Mouse (Mus musculus): ENCODE measurements at regions not wholly inside any gene's neighbourhood (a gene's known extent, or its start where the extent isn't known, plus 50 kb on each side); places are given as distances from the start of the nearest gene placed in this dataset.

DNA sequence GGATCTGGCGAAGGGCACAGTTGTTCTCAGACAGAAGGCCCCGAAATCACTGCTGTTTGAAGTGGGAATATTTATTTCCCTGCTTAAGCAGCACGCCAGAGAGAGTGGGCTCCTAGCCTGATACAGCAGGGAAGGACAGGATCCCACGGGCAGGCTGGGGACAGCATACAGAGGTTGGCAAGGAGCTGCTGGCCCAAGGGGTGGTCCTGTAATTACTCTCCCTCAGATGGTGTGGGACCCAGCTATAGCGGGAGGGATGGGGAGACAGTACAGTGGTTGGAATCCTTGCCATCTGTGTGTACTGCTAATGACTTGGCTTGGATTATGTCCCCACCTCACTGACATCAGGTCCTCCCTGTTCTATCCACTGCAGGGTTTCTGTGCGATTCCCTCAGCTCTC, 235.4 kb upstream of the 4931429L15Rik start:
- Histone ChIP-seq H3K27me3 (no peaks in the 10 kb centered on the region), H3K4me3 (no peak overlapping the region), H3K9me3 (no peaks in the 10 kb centered on the region), H3K36me3 (no peaks in the 10 kb centered on the region), H3K27ac (no peak overlapping the region), H3K4me2 (replicated peaks) (no peak overlapping the region), H3K4me1 (no peaks in the 10 kb centered on the region), H3K9ac (no peak overlapping the region)
- no peak for ATAC-seq (ENCODE audit: insufficient number of reproducible peaks, insufficient read depth, low FRiP score, low TSS enrichment)
- WGBS: 55% methylated on average over 6 of the region's 6 CpGs

DNA sequence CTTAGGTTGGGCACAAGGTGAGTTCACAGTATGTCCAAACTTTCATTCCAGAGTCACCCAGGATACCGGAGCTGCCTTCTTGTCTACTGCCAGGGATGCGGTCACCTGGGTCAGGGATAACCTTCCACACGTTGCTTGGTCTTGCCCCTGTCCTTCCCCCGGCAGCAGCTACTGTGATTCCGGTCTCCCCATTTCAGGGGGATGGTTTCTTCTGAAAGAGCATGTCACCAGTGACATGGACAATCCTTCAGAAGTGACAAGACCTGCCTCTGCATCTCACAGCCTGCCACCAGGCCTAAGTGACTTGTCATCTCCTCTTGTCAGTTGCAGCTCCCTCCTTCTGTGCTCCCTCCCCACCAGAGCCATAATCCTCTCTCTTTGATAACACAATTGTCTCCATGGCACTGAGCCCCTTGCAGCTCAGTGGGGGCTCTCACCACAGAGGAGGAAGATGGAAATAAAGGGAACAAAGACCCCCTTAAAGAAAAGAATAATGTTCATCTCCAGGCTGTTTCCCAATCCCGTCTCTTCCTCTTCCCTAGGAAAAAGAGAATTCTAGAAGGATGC, 234.9 kb upstream of the 4931429L15Rik start:
- Histone ChIP-seq H3K36me3 (no peaks in the 10 kb centered on the region), H3K9me3 (no peaks in the 10 kb centered on the region), H3K4me1 (no peaks in the 10 kb centered on the region), H3K4me2 (replicated peaks) (no peak overlapping the region), H3K27ac (no peak overlapping the region), H3K4me3 (no peak overlapping the region), H3K9ac (no peak overlapping the region), H3K27me3 (no peaks in the 10 kb centered on the region)
- no peak for ATAC-seq (ENCODE audit: insufficient number of reproducible peaks, insufficient read depth, low FRiP score, low TSS enrichment)
- 68% methylated on average over 6 of the region's 6 CpGs for WGBS

DNA sequence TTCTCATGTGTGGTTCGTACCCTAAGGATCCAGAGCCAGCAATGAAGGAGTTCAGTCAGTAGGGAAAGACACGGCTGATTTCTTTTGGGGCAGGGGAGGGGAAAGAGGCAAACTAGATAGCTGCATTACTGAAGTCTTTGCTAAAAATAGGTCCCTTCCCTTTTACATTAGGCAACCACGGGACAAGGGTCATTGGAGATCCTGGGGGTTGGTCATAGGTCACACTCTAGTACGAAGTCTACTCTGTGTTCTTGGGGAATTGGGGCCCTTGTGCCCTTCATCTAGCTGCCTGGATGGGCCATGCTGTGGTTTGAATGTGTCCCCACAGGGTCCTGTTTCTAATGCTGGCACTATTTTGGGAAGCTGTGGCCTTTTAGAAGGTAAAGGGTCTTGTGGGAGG, 229.6 kb upstream of the 4931429L15Rik start:
- no peak overlapping the region for H3K27ac ChIP-seq
- no peaks in the 10 kb centered on the region for H3K9me3 ChIP-seq
- no peaks in the 10 kb centered on the region for H3K27me3 ChIP-seq
- H3K4me1 ChIP-seq: no peaks in the 10 kb centered on the region
- 42% methylated on average over 4 of the region's 4 CpGs for WGBS
- no peak overlapping the region for H3K9ac ChIP-seq
- H3K36me3 ChIP-seq: no peaks in the 10 kb centered on the region
- H3K4me3 ChIP-seq: no peak overlapping the region
- no peak for ATAC-seq (ENCODE audit: insufficient number of reproducible peaks, insufficient read depth, low FRiP score, low TSS enrichment)
- H3K4me2 ChIP-seq (replicated peaks): no peak overlapping the region

DNA sequence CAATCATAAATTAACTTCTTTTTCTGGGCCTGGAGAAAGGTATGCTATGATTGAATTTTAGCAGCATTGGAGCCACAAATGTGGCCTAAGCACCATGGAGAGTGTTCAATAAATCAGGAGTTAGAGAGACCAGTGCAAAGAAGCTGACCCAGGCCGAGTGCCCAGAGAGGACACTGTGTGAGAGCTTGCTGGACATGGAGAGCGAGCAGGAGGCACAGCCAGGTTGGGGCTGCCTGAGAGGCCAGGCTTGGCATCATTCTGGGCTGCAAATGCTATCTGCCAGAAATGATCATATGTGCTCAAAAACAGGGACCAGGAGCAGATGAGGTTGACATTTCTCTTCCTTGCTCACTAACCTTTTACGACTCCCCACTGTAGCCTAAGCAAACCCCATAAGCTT, 224.5 kb upstream of the 4931429L15Rik start:
- no peak overlapping the region for H3K4me3 ChIP-seq
- H3K4me1 ChIP-seq: no peaks in the 10 kb centered on the region
- 79% methylated on average over 3 of the region's 3 CpGs for WGBS
- H3K9ac ChIP-seq: no peak overlapping the region
- no peak for ATAC-seq (ENCODE audit: insufficient number of reproducible peaks, insufficient read depth, low FRiP score, low TSS enrichment)
- no peaks in the 10 kb centered on the region for H3K9me3 ChIP-seq
- H3K27ac ChIP-seq: no peak overlapping the region
- no peaks in the 10 kb centered on the region for H3K27me3 ChIP-seq
- no peaks in the 10 kb centered on the region for H3K36me3 ChIP-seq
- no peak overlapping the region for H3K4me2 ChIP-seq (replicated peaks)

DNA sequence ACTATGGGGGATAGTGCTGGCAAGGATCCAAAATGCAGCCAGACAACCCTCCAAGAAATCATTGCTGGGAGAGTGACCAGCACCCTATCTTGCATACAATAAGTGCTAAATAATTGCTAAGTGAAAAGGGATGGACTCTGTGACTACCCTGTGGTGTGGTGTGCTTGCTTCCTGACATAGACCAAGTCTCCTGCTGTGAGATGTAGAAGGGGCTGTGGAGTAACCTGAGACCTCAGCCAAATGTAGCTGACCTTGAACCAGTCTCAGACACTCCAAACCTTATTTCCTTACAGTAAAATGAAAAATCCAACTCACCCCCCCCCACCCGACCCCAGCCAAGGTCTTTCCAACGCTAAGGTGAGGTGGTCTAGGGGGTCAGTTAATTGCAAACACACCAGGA, 221.2 kb upstream of the 4931429L15Rik start:
- H3K27ac ChIP-seq: no peak overlapping the region
- WGBS: 38% methylated on average over 2 of the region's 2 CpGs

DNA sequence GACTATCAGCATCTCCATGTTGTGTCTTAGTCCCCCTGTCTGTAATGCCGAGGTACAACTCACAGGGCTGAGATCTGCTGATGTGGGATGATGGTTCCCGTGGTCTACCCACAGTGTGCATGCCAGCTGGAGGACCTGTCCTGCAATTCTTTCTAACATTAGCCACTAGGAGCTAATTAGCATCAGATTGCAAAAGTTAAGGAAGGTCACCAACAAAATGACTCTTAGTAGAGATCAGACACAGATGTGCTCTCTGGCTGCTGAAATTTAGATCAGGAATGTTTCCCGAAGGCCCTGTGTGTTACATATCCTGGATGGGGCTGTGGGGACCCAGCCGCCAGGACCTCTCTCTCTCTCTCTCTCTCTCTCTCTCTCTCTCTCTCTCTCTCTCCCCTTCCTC, 218.8 kb upstream of the 4931429L15Rik start:
- no peak overlapping the region for H3K27ac ChIP-seq
- H3K36me3 ChIP-seq: no peaks in the 10 kb centered on the region
- 19% methylated on average over 3 of the region's 4 CpGs for WGBS
- no peak overlapping the region for H3K9ac ChIP-seq
- no peaks in the 10 kb centered on the region for H3K27me3 ChIP-seq
- H3K9me3 ChIP-seq: 0 out of 2 replicates have a peak, but pooled peaks cover 3% of the 10 kb centered on the region
- no peak overlapping the region for H3K4me2 ChIP-seq (replicated peaks)
- peaks cover 2% of the 10 kb centered on the region; the same call in 1 of the 2 replicates for H3K4me1 ChIP-seq
- H3K4me3 ChIP-seq: no peak overlapping the region
- no peak for ATAC-seq (ENCODE audit: insufficient number of reproducible peaks, insufficient read depth, low FRiP score, low TSS enrichment)

More for the DNA sequence above, 221.2 kb upstream of the 4931429L15Rik start:
- H3K9ac ChIP-seq: no peak overlapping the region
- H3K4me2 ChIP-seq (replicated peaks): no peak overlapping the region
- H3K4me3 ChIP-seq: no peak overlapping the region
- H3K4me1 ChIP-seq: peaks cover 2% of the 10 kb centered on the region; the same call in 1 of the 2 replicates
- H3K9me3 ChIP-seq: no peaks in the 10 kb centered on the region
- ATAC-seq (ENCODE audit: insufficient number of reproducible peaks, insufficient read depth, low FRiP score, low TSS enrichment): no peak
- H3K27me3 ChIP-seq: no peaks in the 10 kb centered on the region
- no peaks in the 10 kb centered on the region for H3K36me3 ChIP-seq

DNA sequence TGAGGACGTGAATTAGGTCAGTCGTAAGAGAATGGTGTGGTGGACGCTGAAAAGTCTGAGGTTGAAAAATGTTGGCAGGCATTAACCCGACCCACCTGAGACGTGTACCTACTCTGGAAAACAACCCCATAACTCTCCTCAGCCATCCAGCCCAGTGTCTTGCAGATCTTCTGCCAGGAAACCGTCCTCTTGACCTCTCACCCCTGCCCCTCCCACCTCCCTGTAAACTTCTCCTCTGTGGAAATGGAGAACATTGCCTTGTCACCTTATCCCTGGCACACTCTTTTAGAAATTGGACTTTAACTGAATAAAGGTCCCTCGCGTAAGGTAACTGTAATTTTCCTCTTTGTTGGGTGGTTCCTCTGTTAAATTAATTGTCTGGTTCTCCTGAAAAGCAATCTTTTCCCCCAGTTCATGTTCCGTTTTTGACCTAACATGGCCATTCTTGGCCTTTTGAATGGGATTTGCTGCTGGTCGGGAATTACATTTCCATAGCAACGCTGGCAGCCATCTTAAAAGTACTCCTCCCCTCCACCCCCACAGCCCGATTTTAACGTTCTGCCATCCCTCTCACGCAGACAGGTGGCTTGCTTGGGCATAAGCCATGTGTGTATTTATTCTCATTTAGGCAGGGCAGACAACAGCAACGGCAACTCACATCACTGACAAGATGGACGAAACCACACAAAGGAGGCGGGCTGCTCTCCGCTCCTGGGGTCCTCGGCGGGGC, 196.8 kb upstream of the 4931429L15Rik start:
- no peak overlapping the region for H3K27ac ChIP-seq
- no peaks in the 10 kb centered on the region for H3K9me3 ChIP-seq
- H3K4me2 ChIP-seq (replicated peaks): no peak overlapping the region
- no peaks in the 10 kb centered on the region for H3K36me3 ChIP-seq
- H3K4me1 ChIP-seq: no peaks in the 10 kb centered on the region
- no peak overlapping the region for H3K9ac ChIP-seq
- H3K27me3 ChIP-seq: no peaks in the 10 kb centered on the region
- no peak overlapping the region for H3K4me3 ChIP-seq
- 82% methylated on average over 20 of the region's 20 CpGs for WGBS
- ATAC-seq (ENCODE audit: insufficient number of reproducible peaks, insufficient read depth, low FRiP score, low TSS enrichment): no peak

DNA sequence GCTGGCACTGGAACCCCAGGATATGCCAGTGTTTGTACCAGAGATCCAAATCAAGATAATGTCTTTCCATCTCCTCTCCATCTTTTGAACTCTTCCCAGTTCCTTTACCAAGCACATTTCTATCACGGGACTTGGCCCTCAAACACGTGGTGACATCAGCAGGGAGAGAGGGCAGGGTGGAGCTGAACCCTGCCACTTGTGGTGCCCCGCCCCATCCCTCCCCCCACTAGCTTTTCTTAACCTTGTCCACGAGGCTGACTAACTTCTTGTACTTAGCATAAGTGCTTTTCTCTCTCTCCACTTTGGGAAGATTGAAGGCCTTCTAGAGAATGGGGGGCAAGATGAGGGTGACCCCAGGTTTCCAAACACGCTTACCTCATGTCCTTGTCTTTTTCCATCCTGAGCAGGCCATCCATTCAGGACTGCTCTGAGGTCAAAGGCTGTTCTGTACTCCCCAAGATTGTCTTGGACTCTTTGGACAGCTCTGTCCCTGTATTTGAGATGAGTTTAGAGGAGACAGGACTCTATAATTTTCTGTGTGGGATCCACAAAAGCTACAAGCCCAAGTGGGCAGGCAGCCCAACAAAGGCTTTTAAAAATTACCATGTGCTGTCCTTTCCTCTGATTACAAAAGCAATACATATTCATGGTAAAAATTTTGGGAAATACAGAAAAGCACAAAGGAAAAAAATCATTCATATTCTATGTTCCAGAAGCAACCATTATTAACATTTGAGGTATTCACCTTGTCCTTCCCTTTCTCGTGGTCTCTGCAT, 192.7 kb upstream of the 4931429L15Rik start:
- Histone ChIP-seq H3K9ac (no peak overlapping the region), H3K4me2 (replicated peaks) (no peak overlapping the region), H3K4me3 (no peak overlapping the region), H3K4me1 (no peaks in the 10 kb centered on the region), H3K27me3 (no peaks in the 10 kb centered on the region), H3K36me3 (no peaks in the 10 kb centered on the region), H3K9me3 (no peaks in the 10 kb centered on the region), H3K27ac (no peak overlapping the region)
- WGBS: 70% methylated on average over 6 of the region's 6 CpGs
- no peak for ATAC-seq (ENCODE audit: insufficient number of reproducible peaks, insufficient read depth, low FRiP score, low TSS enrichment)

DNA sequence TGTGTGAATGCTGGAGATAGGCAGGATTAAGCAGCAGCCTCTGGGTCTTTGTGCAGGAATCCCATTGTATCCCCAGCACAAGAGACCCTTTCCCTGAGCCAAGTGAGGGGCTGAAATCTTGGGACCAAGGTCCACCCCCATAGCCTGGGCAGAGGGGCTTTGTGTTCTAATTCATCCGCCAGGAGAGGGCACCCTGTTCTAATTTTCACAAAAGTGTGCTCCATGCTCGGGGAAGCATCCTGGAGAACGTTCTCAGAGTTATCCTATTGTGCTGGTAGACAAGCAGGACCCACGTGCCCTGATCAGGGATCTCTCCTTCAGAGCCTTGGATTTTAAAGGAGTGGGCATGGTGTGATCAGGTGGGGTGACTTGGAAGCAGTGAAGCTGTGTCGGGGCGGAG, 191.5 kb upstream of the 4931429L15Rik start:
- no peak overlapping the region for H3K27ac ChIP-seq
- H3K4me3 ChIP-seq: no peak overlapping the region

DNA sequence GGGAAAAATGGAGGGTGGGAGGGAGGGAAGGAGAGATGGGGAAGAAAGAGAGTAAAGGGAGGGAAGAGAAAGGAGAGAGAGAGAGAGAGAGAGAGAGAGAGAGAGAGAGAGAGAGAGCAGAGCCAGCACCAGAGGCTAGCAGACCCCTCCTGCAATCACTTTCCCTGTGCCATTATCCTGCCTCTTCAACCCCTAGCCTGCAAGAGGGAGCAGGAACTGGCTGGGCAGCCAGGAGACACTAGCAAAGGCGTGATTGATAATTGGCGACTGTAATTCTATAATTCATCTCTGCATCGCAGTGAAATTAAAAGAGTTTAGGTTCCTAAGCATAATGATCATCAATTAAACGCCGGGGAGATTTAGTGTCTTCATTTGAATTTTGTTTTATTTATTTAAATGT, 190.1 kb upstream of the 4931429L15Rik start:
- no peaks in the 10 kb centered on the region for H3K9me3 ChIP-seq
- H3K27ac ChIP-seq: no peak overlapping the region
- H3K4me1 ChIP-seq: no peaks in the 10 kb centered on the region
- H3K36me3 ChIP-seq: no peaks in the 10 kb centered on the region
- no peak for ATAC-seq (ENCODE audit: insufficient number of reproducible peaks, insufficient read depth, low FRiP score, low TSS enrichment)
- WGBS: 58% methylated on average over 5 of the region's 5 CpGs
- H3K4me2 ChIP-seq (replicated peaks): no peak overlapping the region
- H3K9ac ChIP-seq: no peak overlapping the region
- no peak overlapping the region for H3K4me3 ChIP-seq
- H3K27me3 ChIP-seq: no peaks in the 10 kb centered on the region

More for the DNA sequence above, 191.5 kb upstream of the 4931429L15Rik start:
- Histone ChIP-seq H3K27me3 (no peaks in the 10 kb centered on the region), H3K9me3 (no peaks in the 10 kb centered on the region), H3K9ac (no peak overlapping the region), H3K4me1 (no peaks in the 10 kb centered on the region), H3K36me3 (no peaks in the 10 kb centered on the region), H3K4me2 (replicated peaks) (no peak overlapping the region)
- WGBS: 49% methylated on average over 6 of the region's 6 CpGs
- ATAC-seq (ENCODE audit: insufficient number of reproducible peaks, insufficient read depth, low FRiP score, low TSS enrichment): no peak

DNA sequence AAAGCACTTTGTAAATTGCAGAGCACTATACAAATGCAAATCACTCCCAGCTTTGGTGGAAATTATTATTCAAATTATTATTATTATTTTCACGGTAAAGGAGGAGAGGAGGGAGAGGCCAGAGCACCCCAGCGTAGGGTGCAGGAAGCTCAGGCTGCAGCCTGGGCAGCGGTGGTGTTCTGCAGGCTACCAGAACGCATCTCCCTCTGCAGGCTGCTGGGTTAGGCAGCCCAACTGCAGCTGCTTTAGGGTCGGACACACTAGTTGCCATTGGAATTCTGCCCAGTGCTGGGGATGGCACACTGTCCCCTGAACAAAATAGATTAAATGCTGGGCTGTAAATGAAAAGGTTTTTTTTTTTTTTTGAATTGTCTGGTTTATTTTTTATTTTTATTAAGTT, 189.7 kb upstream of the 4931429L15Rik start:
- Histone ChIP-seq H3K9ac (no peak overlapping the region), H3K27me3 (no peaks in the 10 kb centered on the region), H3K36me3 (no peaks in the 10 kb centered on the region), H3K9me3 (no peaks in the 10 kb centered on the region), H3K4me2 (replicated peaks) (no peak overlapping the region), H3K4me1 (no peaks in the 10 kb centered on the region), H3K27ac (no peak overlapping the region), H3K4me3 (no peak overlapping the region)
- WGBS: 16% methylated on average over 5 of the region's 5 CpGs
- no peak for ATAC-seq (ENCODE audit: insufficient number of reproducible peaks, insufficient read depth, low FRiP score, low TSS enrichment)

DNA sequence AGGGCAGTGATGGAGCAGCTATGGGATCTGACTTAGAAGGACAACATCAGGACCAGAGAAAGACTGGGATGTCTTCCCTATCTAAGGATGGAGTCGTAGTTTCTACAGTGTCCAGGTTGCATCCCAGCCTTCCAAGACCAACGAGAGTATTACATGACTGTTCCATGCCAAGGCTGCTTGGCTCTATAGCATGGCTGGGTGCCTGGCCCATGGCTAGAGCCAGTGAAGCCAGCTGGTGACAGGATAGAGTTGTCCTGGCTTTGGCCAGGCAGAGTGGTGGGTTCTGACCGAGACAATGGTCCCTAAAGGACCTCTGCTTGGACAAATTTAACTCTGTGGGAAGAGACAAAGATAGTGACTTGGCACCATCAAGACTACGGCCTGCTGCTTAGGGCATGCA, 187.2 kb upstream of the 4931429L15Rik start:
- WGBS: 85% methylated on average over 4 of the region's 4 CpGs

More for the DNA sequence above, 187.2 kb upstream of the 4931429L15Rik start:
- no peak for ATAC-seq (ENCODE audit: insufficient number of reproducible peaks, insufficient read depth, low FRiP score, low TSS enrichment)
- Histone ChIP-seq H3K27me3 (no peaks in the 10 kb centered on the region), H3K4me1 (no peaks in the 10 kb centered on the region; the same call in 1 of the 2 replicates), H3K4me3 (no peak overlapping the region), H3K9me3 (no peaks in the 10 kb centered on the region), H3K9ac (no peak overlapping the region), H3K4me2 (replicated peaks) (no peak overlapping the region), H3K36me3 (no peaks in the 10 kb centered on the region), H3K27ac (no peak overlapping the region)
